Mouse (Mus musculus) small intestine, adult 2 months (tissue): Measurements from ENCODE around the gene Zfp827.

ENCODE experiments used
- CTCF ChIP-seq: fragments of 200-500 bp; IDR thresholded peaks from 2 replicates; pipeline ENCODE4 v1.5.1; 2012; ENCODE audit warnings: low read depth, mild to moderate bottlenecking, control low read depth, inconsistent platforms, low read length, moderate library complexity, mixed read lengths; ENCODE audit not compliant: insufficient replicate concordance, insufficient read length; ENCODE audit errors: extremely low read depth
- POLR2A ChIP-seq: fragments of 200-500 bp; IDR thresholded peaks from 2 replicates; pipeline ENCODE4 v1.6.1; 2012; ENCODE audit warnings: low read depth, mild to moderate bottlenecking, control low read depth, inconsistent platforms, low read length, moderate library complexity

- TF ChIP-seq CTCF (no peak), POLR2A (no peak)
Observed at GRCm38 (mm10) chr8:79140981-79141380, 112.7 kb downstream of the Zfp827 start.
